In genomic region chr13:6736984-6737566, GRCm38 (mm10) we compare ENCODE assay signal across 15 mouse cellular contexts.
DNase-seq lines count a peak whose midpoint lies in the region; ATAC-seq lines count a peak whose summit lies in the region.
"Had no signal": no experiment of that assay in that cellular context is flagged by ENCODE, and none has a peak within 500 bp of the region (broad histone marks: within the 10 kb centered on the region; RNA-seq: fewer than 3 reads in every experiment).

No protein-coding gene starts in this region.

- peak; percentile 28 for DNase-seq in hindbrain, embryonic 10.5 days (ENCODE audit: low spot score)
- DNase-seq in right cerebral cortex, postnatal 14 days = peak; percentile 7
- no peak for DNase-seq in right cerebral cortex, postnatal 25 days
- DNase-seq in embryo, embryonic 11 days = peak; percentile 62
- DNase-seq in retina, postnatal 1 day = peak; percentile 45
- DNase-seq: adrenal gland, adult 2 months; cerebellum, adult 18-20 months; heart, postnatal 14 days; lung, adult 2 months had no signal

- H3K9ac ChIP-seq in hindbrain, embryonic 13.5 days = no peak overlapping the region
- H3K9ac ChIP-seq in kidney, embryonic 14.5 days (ENCODE audit: low read depth, low read length) = no peak overlapping the region
- H3K9ac ChIP-seq in heart, embryonic 12.5 days = no peak overlapping the region
- H3K9ac ChIP-seq: limb, embryonic 12.5 days; stomach, embryonic 15.5 days had no signal

- H3K4me3 ChIP-seq in hindbrain, embryonic 10.5 days = no peak overlapping the region
- no peak overlapping the region for H3K4me3 ChIP-seq in hindbrain, embryonic 13.5 days
- no peak overlapping the region for H3K4me3 ChIP-seq in kidney, embryonic 14.5 days (ENCODE audit: low read length)
- no peak overlapping the region for H3K4me3 ChIP-seq in heart, embryonic 12.5 days
- H3K4me3 ChIP-seq: erythroblast, embryonic 14.5 days; limb, embryonic 12.5 days; stomach, embryonic 15.5 days had no signal

- H3K27me3 ChIP-seq in hindbrain, embryonic 10.5 days (ENCODE audit: insufficient read depth, poor library complexity, severe bottlenecking) = no peaks in the 10 kb centered on the region
- no peaks in the 10 kb centered on the region for H3K27me3 ChIP-seq in hindbrain, embryonic 13.5 days
- no peaks in the 10 kb centered on the region for H3K27me3 ChIP-seq in kidney, embryonic 14.5 days (ENCODE audit: control insufficient read depth, insufficient read depth, low read length)
- H3K27me3 ChIP-seq in heart, embryonic 12.5 days (replicated peaks) = no peaks in the 10 kb centered on the region
- H3K27me3 ChIP-seq: limb, embryonic 12.5 days; stomach, embryonic 15.5 days had no signal

- H3K9me3 ChIP-seq in hindbrain, embryonic 10.5 days = no peaks in the 10 kb centered on the region
- H3K9me3 ChIP-seq in hindbrain, embryonic 13.5 days = no peaks in the 10 kb centered on the region
- no peaks in the 10 kb centered on the region for H3K9me3 ChIP-seq in kidney, embryonic 14.5 days (ENCODE audit: control insufficient read depth, low read length)
- no peaks in the 10 kb centered on the region for H3K9me3 ChIP-seq in heart, embryonic 12.5 days (replicated peaks)
- H3K9me3 ChIP-seq: limb, embryonic 12.5 days; stomach, embryonic 15.5 days had no signal

- no peak overlapping the region for H3K4me2 ChIP-seq in hindbrain, embryonic 13.5 days
- no peak overlapping the region for H3K4me2 ChIP-seq in kidney, embryonic 14.5 days (replicated peaks; ENCODE audit: low read depth, low read length)
- no peak overlapping the region for H3K4me2 ChIP-seq in heart, embryonic 12.5 days
- H3K4me2 ChIP-seq: limb, embryonic 12.5 days; stomach, embryonic 15.5 days had no signal

- 58% methylated on average over 6 of the region's 6 CpGs for WGBS in hindbrain, embryonic 10.5 days
- 52% methylated on average over 6 of the region's 6 CpGs for WGBS in hindbrain, embryonic 13.5 days
- WGBS in kidney, embryonic 14.5 days = 64% methylated on average over 6 of the region's 6 CpGs
- 66% methylated on average over 6 of the region's 6 CpGs for WGBS in heart, embryonic 12.5 days

- ATAC-seq in hindbrain, embryonic 13.5 days (ENCODE audit: low FRiP score) = no peak
- ATAC-seq in kidney, embryonic 14.5 days (ENCODE audit: low FRiP score, low TSS enrichment) = no peak
- no peak for ATAC-seq in heart, embryonic 12.5 days (ENCODE audit: insufficient number of reproducible peaks, low FRiP score)

- no peak overlapping the region for H3K27ac ChIP-seq in hindbrain, embryonic 10.5 days
- H3K27ac ChIP-seq in hindbrain, embryonic 13.5 days = no peak overlapping the region
- no peak overlapping the region for H3K27ac ChIP-seq in kidney, embryonic 14.5 days (ENCODE audit: low read depth, low read length)
- H3K27ac ChIP-seq in heart, embryonic 12.5 days (ENCODE audit: poor library complexity, severe bottlenecking) = no peak overlapping the region
- H3K27ac ChIP-seq: limb, embryonic 12.5 days; stomach, embryonic 15.5 days had no signal

- no peaks in the 10 kb centered on the region for H3K36me3 ChIP-seq in hindbrain, embryonic 10.5 days
- H3K36me3 ChIP-seq in hindbrain, embryonic 13.5 days = no peaks in the 10 kb centered on the region
- no peaks in the 10 kb centered on the region for H3K36me3 ChIP-seq in kidney, embryonic 14.5 days (ENCODE audit: control insufficient read depth, insufficient read depth, low read length)
- no peaks in the 10 kb centered on the region for H3K36me3 ChIP-seq in heart, embryonic 12.5 days
- H3K36me3 ChIP-seq: limb, embryonic 12.5 days; stomach, embryonic 15.5 days had no signal

- peaks cover 4% of the 10 kb centered on the region; the same call in 1 of the 2 replicates for H3K4me1 ChIP-seq in hindbrain, embryonic 10.5 days (replicated peaks)
- H3K4me1 ChIP-seq in hindbrain, embryonic 13.5 days (replicated peaks) = 0 out of 2 replicates have a peak, but pooled peaks cover 4% of the 10 kb centered on the region
- H3K4me1 ChIP-seq in kidney, embryonic 14.5 days (ENCODE audit: control insufficient read depth, insufficient read depth, low read length) = no peaks in the 10 kb centered on the region
- no peaks in the 10 kb centered on the region for H3K4me1 ChIP-seq in heart, embryonic 12.5 days (replicated peaks)
- H3K4me1 ChIP-seq: limb, embryonic 12.5 days; stomach, embryonic 15.5 days had no signal
